Mouse (Mus musculus) liver, adult 2 months (tissue): ENCODE results near the gene Gm12184.

Source experiments
- CTCF ChIP-seq: fragments of 200-500 bp; IDR thresholded peaks from 2 replicates; pipeline ENCODE4 v1.5.1; 2011; ENCODE audit warnings: low read depth, low read length, control low read depth
- POLR2A ChIP-seq: fragments of 200-500 bp; IDR thresholded peaks from 2 replicates; pipeline ENCODE4 v1.6.1; 2011; ENCODE audit warnings: low read length, control low read depth; ENCODE audit not compliant: insufficient read depth; ENCODE audit errors: extremely low read depth

GRCm38 (mm10) chr11:48787455-48788211, 38.8 kb downstream of the Gm12184 start:
- no peak for TF ChIP-seq CTCF
- no peak for TF ChIP-seq POLR2A
